Mouse (Mus musculus): Measurements from ENCODE around the gene Ptprs.
A peak's percentile ranks its signal among the peaks of the same experiment; 100 is the strongest.

Ptprs gene

DNA sequence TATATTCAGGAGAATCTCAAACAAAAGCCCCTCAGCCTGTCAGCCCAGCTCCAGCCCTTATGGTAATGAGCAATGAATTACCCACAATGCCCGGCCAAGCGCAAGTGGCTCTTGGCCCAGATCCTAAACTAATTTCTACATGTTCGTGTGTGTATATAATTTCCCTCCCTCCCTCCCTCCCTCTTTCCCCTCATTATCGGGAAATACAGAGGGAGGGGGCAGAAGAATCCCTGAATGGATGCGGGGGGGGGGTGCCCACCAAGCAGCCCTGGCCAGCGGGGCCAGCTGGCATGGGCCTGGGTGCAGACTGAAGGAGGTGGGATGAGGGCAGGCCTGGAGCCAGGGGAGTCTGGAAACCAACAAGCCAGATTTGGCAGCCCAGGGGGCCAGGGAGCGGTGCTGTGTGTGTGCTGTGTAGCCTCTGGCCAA is 8.8 kb downstream of the Ptprs start:
- DNase-seq (ENCODE audit: low spot score) = no peak

DNA sequence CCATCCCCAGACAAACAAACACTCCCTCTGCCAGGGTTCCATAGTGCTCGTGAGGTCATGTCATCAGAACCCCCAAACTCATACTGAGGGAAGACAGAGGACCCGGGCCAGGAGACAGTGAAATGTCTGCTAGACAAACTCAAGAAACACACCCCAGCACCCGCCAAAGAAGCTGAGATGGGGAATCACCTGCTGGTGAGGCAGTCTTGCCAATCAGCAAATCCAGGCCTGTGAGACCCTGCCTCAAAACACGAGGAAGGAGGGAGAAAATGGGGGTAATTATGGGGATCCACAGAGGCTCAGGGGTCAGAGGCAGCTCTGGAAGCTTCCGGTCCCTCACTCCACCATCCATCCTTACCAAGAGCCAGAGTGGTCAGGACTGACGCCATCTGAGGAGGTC is 9.5 kb downstream of the Ptprs start:
- no peak for DNase-seq (ENCODE audit: low spot score)

DNA sequence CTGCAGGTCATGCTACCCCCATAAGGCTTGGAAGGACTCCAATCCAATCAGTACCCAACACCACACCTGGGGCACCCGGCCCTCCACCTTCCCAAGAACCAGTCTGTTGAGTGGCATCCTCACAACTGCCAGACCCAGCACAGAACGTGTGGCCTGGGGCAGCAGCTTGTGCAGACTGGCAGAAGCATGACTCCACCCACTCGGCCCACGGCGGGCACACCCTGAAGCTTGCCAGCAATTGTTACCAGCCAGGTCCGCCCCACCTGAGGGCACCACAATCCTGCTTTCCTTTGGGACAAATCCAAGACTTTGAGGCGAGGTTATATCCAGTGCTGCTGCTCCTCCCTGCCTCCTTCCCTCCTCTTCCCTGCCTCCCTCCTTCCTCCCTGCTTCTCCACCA is 11.5 kb downstream of the Ptprs start:
- no peak for DNase-seq (ENCODE audit: low spot score)

DNA sequence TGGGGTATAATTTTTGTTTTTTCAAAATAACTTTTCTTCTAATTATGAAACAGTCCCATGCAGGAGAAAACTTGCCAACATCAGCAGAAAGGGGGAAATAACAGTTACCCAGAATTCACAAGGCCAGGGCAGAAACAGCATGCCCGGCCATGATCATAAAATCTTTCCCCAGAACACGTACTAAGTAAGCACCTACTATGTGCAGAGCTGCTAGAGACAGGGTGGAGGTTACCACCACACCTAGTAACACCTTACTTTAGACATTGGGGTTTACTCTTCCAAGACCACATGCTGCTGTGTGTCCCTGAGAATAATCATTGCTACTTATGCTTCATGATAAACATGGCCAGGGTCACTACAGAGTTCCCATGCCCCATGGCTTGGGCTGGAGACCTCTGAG is 11.9 kb downstream of the Ptprs start:
- DNase-seq (ENCODE audit: low spot score) = no peak

DNA sequence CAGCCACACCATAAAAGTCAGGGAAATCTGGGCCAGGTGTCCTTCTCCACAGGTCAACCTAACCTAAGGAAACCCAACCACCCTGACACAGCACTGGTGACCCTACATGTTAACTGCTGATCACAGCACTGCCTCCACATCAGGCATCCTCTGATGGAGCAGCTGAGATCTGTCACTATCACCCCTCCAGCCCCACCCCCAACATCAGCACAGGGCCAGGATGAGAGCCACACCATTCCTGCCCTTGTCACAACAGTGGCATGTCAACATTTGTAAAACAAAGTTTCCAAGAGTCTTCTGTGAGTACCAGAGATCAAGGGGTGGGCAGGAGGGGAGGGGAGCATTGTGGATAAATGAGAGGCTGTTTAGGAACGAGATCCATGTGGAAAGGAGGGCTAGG is 12.8 kb downstream of the Ptprs start:
- no peak for DNase-seq (ENCODE audit: low spot score)

DNA sequence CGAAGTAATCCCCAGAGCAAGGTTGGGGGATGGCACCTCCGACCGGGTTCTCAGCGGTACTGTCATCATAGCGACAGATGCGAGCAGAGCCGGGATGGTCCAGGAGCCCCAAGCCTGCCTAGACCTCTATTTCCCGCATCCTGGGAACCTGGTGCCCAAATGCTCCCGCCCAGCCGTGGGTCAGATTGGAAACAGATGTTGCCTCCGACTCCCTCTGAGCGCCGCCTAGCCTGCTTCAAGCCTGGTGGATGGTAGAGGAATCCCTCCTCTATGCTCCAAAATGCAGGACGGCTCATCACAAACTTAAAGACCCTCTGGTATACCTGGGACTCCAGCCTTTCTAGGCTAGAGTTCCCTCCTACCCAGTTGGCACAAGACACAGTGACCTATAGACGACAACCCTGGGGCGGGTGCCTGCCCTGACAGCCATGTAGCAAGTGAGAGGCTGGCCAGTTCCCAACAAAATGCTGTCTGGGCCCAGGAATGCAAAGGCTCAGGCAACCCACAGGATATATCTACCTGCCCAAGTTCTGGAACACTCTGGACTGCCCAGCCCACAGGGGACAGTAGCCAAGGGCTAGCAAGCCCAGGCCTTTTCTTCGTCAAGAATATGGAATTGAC is 13.3 kb downstream of the Ptprs start:
- DNase-seq (ENCODE audit: low spot score) = peak; percentile 81

DNA sequence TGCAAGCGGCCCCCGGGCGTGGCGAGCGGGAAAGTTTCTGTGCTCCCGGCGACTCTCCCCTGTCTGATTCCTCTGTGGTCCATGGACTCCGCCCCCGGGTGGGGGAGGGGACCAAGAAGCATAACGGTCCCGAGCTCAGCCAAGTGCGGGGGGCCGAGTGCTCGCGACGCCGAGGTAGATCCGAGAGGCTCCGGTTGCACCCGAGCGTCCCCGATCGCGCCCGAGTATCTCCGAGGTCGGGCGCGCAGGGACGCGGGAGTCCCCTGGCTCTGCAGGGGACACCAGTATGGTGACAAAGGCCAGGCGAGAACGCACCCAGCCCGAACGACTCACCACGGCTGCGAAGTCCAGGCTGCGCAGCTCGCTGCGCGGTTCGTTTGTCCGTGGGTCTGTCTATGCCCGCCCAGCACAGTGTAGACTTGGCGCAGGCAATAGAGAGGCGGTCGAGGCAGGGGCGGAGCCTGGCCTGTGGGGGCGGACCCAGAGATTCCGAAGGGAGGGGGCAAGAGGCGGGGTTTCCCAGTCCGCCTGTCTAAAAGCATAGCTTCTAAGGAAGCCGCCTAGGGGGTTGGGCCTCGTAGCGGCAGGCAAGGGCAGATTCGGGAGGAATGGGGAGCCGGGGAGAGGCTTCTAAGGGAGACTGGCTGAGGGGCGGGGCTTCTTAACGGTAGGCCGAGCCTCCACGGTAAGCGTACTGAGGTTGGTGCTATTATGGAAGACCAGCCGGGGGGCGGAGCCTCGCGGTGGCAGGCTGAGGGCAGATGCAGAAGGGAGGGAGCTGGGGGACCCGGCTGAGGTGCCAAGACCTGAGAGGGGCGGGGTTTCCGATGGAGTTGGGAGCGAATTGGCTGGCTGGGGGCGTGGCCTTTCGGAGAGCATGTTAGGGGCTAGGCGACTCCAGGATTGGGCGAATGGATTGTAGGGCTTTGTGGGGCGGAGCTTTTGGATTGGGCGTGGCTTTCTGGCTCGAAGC is 14.2 kb downstream of the Ptprs start:
- DNase-seq (ENCODE audit: low spot score) = peak; percentile 99

DNA sequence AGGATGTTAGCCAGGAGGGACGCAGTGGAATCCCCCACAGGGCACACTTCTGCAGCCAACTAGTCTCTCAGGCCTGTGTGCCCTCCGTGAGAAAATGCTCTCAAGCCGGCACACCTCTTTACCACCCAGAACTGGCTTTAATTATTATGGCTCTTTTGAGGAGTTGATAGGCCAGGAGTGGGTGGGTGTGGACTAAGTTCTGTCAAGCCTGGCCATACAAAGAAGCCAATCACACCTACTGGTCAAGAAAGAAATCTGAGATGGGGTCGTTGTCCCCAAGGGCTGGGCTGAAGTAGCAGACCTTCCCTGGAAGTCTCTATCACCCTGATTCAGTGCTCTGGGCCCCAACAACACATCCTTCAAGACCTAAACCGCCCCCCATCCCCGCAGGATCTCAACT is 15.4 kb downstream of the Ptprs start:
- DNase-seq (ENCODE audit: low spot score) = peak; percentile 69

DNA sequence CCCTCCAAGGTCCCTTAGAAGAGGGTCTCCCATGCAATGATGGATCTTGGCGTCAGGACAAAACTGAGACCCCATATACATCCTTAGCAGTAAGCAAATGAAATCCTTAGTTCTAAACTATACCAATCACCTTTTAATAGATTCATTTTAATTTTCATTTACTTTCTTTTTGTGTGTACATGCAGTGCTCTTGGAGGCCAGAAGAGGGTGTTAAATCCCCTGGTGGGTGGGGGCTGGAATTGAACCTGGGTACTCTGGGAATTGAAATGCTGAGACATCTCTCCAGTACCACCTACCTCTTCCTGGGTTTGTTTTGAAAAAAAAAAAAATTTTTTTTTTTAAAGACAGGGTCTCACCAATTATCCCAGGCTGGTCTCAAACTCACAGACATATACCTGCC is 18.8 kb downstream of the Ptprs start:
- no peak for DNase-seq (ENCODE audit: low spot score)

DNA sequence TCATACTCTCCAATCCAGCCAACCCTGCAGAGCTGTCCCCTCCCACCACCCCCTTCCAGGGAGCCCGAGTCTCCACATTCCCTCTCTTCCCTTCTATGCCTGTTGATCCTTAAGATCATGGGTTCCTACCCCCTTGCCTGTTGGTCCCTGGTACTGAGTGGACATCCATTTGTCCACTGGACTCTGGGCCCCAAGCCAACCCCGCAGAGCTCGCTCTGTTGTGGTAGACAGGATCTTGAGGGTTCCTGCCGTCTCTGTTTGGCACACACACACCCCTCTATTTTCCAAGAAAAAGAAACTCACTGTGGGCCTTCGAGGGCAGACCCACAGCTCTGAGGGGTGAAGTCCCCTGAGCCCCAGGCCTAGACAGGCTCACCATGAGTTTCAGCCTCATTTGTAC is 19.9 kb downstream of the Ptprs start:
- DNase-seq (ENCODE audit: low spot score) = no peak

DNA sequence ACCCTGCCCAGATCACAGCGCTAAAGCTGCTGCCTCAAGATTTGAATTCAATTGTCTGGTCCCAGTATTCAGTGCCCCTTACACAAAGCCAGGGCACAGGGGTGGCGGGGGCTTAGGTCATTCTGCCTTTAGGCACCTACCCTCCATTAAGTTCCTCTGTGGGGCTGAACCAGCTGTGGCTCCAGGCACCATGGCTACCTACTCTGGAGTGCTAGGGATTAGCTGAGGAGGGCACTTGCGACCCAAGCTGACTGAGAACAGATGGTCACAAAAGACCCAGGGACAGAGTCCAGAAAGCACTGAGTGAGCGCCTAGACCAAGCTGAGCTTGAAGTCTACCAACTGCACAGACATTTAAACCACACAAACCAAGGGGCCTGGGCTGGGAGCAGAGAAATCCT is 22.6 kb downstream of the Ptprs start:
- no peak for DNase-seq (ENCODE audit: low spot score)

DNA sequence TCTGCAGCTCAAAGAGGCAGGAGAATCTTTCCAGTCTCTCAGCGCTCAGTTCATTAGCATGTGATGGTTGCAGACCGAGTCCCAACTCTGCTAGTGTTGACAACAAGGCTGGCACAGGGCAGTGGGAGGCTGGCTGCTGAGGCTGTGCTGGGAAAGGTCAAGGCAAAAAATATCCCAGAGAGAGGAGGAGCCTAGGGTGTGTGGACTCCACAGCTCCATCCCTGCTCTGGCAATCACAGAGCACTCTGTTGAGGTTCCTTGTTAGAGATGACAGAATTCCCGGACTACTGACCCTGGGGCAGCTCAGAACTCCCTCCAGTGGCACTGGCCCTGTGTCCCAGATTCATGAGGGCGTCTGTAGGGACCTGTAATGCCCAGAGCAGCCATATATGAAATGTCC is 23.0 kb downstream of the Ptprs start:
- no peak for DNase-seq (ENCODE audit: low spot score)

DNA sequence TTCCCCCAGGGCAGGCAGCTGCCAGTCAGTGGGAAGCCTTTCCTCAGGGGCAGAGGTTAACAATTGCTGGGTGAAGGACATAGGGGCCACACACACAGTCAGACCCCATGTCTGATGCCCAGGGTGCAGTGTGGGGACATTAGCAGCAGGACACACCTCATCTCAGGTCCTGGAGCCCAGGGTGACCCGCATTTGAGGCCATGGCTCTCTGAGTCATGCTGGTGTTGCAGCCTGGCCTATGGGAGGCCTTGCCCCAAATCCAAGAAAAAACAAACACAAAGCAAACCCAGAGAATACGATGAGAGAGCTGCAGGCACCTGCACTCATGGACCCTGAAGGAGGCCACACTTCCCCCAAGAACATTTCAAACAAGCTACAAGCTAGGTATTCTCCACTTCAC is 28.6 kb downstream of the Ptprs start:
- DNase-seq (ENCODE audit: low spot score) = no peak

DNA sequence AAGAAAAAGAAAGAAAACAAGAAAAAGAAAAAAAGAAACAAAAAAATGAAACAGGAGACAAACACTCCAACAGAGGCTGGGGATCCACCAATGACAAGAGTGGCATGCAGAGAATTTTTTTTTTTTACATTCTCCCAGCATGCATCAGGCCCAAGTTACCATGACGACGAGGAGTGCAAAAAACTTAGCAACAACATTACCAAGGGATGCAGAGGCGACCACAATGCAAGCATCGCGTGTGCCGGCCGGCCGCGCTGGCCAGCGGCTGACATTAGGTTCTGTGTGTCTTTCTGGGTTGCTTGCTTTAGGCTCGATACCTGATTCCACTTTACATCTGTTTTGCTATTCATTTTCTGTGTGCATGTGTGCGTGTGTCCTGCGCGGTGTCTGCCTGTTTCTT is 30.9 kb downstream of the Ptprs start:
- DNase-seq (ENCODE audit: low spot score) = peak; percentile 78

DNA sequence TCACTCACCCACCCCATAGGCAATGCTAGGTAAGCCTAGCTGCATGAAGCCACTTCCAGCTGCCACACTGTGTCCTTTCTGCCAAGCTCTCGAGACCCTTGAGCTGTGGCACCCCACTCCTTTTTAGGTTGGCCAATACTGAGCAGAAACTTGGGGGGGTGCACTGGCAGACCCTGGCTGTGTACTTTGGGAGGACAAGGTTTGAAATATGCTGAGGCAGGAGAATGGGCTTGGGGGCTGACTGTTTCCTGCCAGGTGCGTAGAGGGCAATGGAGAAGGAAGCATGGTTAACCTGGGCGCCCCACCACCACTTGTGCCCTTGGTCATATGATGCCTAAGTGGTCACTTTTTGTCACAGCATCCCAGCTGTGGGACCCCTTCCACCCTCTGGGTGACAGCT is 31.5 kb downstream of the Ptprs start:
- DNase-seq (ENCODE audit: low spot score) = no peak

DNA sequence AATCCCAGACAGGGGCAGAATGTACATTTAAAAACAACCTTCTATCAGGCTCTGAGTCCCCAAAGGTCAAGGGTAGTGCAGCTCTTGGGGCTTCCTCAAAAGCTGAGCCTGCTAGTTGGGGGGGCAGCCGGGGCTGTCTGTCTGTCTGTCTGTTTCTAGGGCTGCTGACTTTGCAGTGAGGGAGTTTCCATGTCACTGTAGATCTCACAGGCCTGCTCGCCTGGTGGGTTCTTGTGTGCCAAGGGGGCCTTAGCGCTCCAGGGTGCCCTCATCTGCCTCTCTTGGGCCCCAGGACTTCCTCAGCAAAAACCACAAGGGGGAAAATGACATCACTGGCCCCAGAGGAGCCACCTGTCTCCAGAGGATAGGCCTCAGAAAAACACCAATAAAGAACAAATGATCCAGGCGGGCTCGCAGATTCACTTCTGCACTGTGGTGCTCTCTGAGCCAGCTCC is 32.9 kb downstream of the Ptprs start:
- DNase-seq (ENCODE audit: low spot score) = no peak

DNA sequence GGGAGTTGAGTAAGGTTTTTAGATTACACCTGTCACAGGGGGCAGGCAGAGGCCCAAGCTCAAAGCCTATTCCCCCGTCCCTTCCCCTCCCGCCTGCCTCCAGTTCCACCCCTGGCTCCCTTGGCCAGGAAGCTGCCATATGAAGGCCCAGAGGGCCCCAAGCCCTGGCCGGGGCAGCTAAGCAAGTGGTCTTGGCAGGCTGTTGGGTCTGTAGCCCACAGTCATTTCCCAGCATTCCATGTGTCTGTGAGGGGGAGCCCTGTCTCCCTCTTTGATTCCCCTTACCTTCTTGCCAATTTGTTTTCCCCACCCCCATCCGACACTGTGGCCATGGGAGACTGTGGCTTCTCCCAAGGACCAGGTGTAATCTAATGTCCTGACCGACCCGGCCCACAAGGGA is 34.0 kb downstream of the Ptprs start:
- DNase-seq (ENCODE audit: low spot score) = no peak

DNA sequence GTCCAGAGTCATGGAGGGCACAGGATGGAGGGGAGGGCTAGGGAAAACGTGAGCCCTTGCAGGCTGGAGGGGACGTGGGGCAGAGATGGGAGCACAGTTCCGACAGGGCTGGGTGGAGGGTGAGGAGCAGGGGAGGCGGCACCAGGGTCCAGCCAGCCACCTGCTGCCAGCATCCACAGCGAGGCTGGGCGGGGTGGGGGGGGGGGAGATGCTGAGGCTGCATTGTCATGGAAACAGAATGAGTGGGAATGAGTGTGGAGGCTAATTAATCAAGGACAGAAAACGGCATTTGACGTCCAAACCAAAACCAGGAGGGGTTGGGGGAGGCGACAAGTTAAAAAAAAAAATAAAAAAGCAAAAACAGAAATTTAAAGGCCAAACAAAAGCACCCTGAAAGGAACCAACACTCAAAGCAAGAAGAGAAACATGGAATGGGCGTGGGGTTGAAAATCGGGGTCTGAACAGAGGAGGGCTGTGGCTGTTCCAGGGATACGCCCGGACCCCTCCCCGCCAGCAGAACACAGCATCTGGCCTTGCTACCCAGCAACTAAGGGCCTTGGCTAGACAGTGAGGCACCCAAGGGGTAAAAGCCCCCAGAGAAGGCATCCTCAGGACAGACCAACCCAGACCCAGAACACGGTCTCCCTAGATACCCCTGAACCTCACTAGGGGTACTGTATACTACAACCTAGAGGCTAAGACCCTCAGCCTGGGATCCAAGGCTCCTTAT is 36.4 kb downstream of the Ptprs start:
- no peak for DNase-seq (ENCODE audit: low spot score)

DNA sequence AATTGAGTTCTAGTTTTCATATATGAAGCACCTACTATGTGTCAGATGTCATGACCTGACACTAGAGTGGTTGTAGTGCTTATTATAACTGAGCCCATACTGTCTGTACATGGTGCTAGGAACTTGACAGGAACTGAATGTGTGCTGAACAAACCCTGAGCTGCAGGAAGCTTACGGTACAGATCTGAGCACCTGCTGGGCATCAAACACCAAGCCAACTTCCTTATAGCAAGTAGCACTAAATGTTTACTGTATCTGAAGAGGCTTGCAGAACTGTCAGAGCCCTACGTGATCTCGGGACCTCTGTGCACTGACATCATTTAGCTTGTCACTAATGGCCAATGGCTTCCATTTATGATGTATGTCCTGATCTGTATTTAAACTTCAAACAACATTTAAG is 44.7 kb downstream of the Ptprs start:
- DNase-seq (ENCODE audit: low spot score) = no peak

DNA sequence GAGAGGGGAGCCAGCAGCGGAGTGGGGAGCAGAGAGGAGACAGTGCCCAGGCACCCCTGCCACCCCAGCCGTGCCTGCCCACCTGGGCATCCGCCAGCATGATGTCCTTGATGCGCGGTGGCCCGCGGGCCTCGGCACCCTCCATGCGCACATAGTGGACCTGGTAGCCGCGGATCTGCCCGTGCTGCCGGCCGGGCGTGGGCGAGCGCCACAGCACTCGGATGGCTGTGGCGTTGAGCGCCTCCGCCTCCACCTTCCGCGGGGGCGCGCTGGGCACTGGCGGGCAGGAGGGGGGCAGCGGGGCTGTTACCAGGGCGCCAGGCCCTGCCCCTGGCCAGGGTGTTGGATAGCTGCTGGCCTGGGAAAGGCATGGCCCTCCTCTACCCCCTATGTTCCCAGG is 48.4 kb downstream of the Ptprs start:
- DNase-seq (ENCODE audit: low spot score) = no peak

DNA sequence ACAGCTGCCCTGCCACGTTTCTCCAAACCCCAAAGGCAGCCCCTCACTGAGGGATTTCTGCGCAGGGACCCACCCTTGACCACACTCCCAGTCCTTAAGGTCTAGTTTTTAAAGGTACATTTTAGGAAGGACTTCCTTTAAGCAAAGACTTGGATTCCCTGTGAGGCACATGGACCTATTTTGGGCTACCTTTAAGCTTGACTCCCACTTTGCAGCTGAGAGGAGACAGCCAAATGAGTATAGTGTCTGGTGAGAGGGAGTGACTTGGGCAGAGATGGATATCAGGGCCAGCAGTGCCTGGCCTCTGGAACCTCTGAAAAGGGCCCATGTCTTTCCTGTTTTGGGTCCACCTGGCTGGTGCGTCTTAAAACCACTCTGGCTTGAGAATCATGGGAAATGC is 50.3 kb downstream of the Ptprs start:
- no peak for DNase-seq (ENCODE audit: low spot score)

DNA sequence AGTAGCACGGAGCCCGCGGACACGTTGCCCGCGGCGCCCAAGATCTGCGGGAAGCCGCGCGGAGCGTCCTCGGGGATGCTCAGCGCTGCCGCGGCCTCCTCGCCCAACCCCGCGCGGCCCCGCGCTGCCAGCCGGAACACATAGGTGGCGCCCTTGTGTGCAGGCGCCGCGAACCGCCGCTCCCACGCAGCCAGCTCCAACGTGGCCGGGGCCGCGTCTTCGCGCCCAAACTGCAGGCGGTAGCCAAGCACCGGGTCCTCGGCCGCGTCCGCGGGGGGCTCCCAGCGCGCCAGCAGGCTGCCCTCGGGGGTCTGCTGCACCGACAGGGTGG is 50.7 kb downstream of the Ptprs start:
- DNase-seq (ENCODE audit: low spot score) = peak; percentile 87
